Mouse (Mus musculus) forebrain, embryonic 15.5 days (tissue): ENCODE results near the gene Eme2. TPM values are rescaled to one million over a fixed set of nuclear protein-coding genes. Genes with fewer than 3 reads are reported as not detected.

Experiments used
- ATAC-seq: fragments of 200-750 bp; cut with Nextera tagmentation; replicated peaks from 2 replicates; pipeline ENCODE4 v1.8.0; 2017; ENCODE audit warnings: mild to moderate bottlenecking, moderate TSS enrichment, moderate library complexity
- H3K27ac ChIP-seq: fragments of 300-500 bp; sonication (generic); replicated peaks from 2 replicates; pipeline ENCODE4 v1.5.1; 2015; ENCODE audit warnings: mild to moderate bottlenecking, inconsistent platforms
- H3K27me3 ChIP-seq: fragments of 300-500 bp; sonication (generic); 2 replicates; pipeline ENCODE4 v1.6.1; 2015; ENCODE audit warnings: inconsistent platforms
- H3K36me3 ChIP-seq: fragments of 300-500 bp; sonication (generic); 2 replicates; pipeline ENCODE4 v1.6.1; 2015; ENCODE audit warnings: mild to moderate bottlenecking, inconsistent platforms
- H3K4me1 ChIP-seq: fragments of 300-500 bp; sonication (generic); 2 replicates; pipeline ENCODE4 v1.6.1; 2015; ENCODE audit warnings: inconsistent platforms
- H3K4me2 ChIP-seq: fragments of 300-500 bp; sonication (generic); replicated peaks from 2 replicates; pipeline ENCODE4 v1.6.1; 2015; ENCODE audit warnings: mild to moderate bottlenecking, inconsistent platforms
- H3K4me3 ChIP-seq: fragments of 300-500 bp; sonication (generic); 2 replicates; pipeline ENCODE4 v1.5.1; 2015; ENCODE audit warnings: mild to moderate bottlenecking, inconsistent platforms
- H3K9ac ChIP-seq: fragments of 300-500 bp; sonication (generic); replicated peaks from 2 replicates; pipeline ENCODE4 v1.6.1; 2015; ENCODE audit warnings: mild to moderate bottlenecking, inconsistent platforms
- H3K9me3 ChIP-seq: fragments of 300-500 bp; sonication (generic); 2 replicates; pipeline ENCODE4 v1.6.1; 2016; ENCODE audit warnings: inconsistent platforms
- WGBS: fragments of 180-500 bp; shearing (Covaris S2); methylation state at CpG from one replicate; pipeline ENCODE4 v1.1.7; 2015; ENCODE audit warnings: mixed read lengths; 5-methylcytosine and 5-hydroxymethylcytosine counted together
- polyA plus RNA-seq: library from polyadenylated mRNA; unstranded; fragments of >200 nt; fragmentation: Nextera tagmentation; extraction: Ambion mirVana; gene quantifications from 2 replicates; pipeline ENCODE4 v1.2.1, GENCODE M21; 2015

Gene Eme2
- polyA plus RNA-seq, 1 experiment from 2014 or later, result 34.6 TPM

- no peak for ATAC-seq
- Histone ChIP-seq H3K9ac (no peak overlapping the region), H3K27ac (no peak overlapping the region), H3K9me3 (no peaks in the 10 kb centered on the region), H3K4me2 (no peak overlapping the region), H3K27me3 (peaks cover 5% of the 10 kb centered on the region; the same call in 1 of the 2 replicates), H3K4me3 (no peak overlapping the region), H3K4me1 (no peaks in the 10 kb centered on the region), H3K36me3 (no peaks in the 10 kb centered on the region)
- 61% methylated on average over 2 of the region's 2 CpGs for WGBS
These were observed 52.3 kb downstream of the Eme2 start for GRCm38 (mm10) chr17:24842631-24843030.

- Histone ChIP-seq H3K4me1 (no peaks in the 10 kb centered on the region), H3K9me3 (no peaks in the 10 kb centered on the region), H3K36me3 (no peaks in the 10 kb centered on the region), H3K9ac (no peak overlapping the region), H3K4me2 (no peak overlapping the region), H3K4me3 (no peak overlapping the region), H3K27me3 (peaks cover 5% of the 10 kb centered on the region; the same call in 1 of the 2 replicates), H3K27ac (no peak overlapping the region)
- ATAC-seq, result no peak
- 51% methylated on average over 4 of the region's 4 CpGs for WGBS
These were observed 53.8 kb downstream of the Eme2 start for GRCm38 (mm10) chr17:24841133-24841532.

- Histone ChIP-seq H3K27me3 (peaks cover 5% of the 10 kb centered on the region; the same call in 1 of the 2 replicates), H3K4me1 (no peaks in the 10 kb centered on the region), H3K4me3 (no peak overlapping the region), H3K36me3 (no peaks in the 10 kb centered on the region), H3K27ac (no peak overlapping the region), H3K4me2 (no peak overlapping the region), H3K9ac (no peak overlapping the region), H3K9me3 (no peaks in the 10 kb centered on the region)
- 67% methylated on average over 5 of the region's 5 CpGs for WGBS
- no peak for ATAC-seq
These were observed 54.5 kb downstream of the Eme2 start for GRCm38 (mm10) chr17:24840341-24840740.

GRCm38 (mm10) chr17:24839842-24840241, 55.0 kb downstream of the Eme2 start, which contains the start of gene Hagh:
TSS of gene Hagh (plus strand) at chr17:24840143.
- no peak for ATAC-seq
- H3K9me3 ChIP-seq, result no peaks in the 10 kb centered on the region
- no peak within 1 kb of the TSS for H3K4me2 ChIP-seq
- H3K4me1 ChIP-seq, result no peaks in the 10 kb centered on the region
- no peaks in the 10 kb centered on the region for H3K36me3 ChIP-seq
- H3K27ac ChIP-seq, result no peak within 1 kb of the TSS
- no peak within 1 kb of the TSS for H3K9ac ChIP-seq
- H3K4me3 ChIP-seq, result no peak within 1 kb of the TSS
- WGBS, result 75% methylated on average over 8 of the region's 8 CpGs
- peaks cover 5% of the 10 kb centered on the region; the same call in 1 of the 2 replicates for H3K27me3 ChIP-seq

Other genes starting within 250 kb of the Eme2 start
- gene Slc9a3r2, start 244.8 kb downstream of the Eme2 start, polyA plus RNA-seq, result 26.7 and 27.6 TPM in 2 replicates
- not detected in 2 replicates for gene Npw, start 236.6 kb downstream of the Eme2 start, polyA plus RNA-seq
- 19.1 and 20.9 TPM in 2 replicates for gene Zfp598, start 225.4 kb downstream of the Eme2 start, polyA plus RNA-seq
- 134 and 145 TPM in 2 replicates for gene Syngr3, start 205.1 kb downstream of the Eme2 start, polyA plus RNA-seq
- 38.7 TPM in 2 replicates for gene Gfer, start 198.9 kb downstream of the Eme2 start, polyA plus RNA-seq
- 1.4 and 2.0 TPM in 2 replicates for gene Noxo1, start 198.9 kb downstream of the Eme2 start, polyA plus RNA-seq
- 79.5 and 83.9 TPM in 2 replicates for gene Tbl3, start 187.4 kb downstream of the Eme2 start, polyA plus RNA-seq
- not detected in 2 replicates for gene Rnf151, start 177.0 kb downstream of the Eme2 start, polyA plus RNA-seq
- gene Rps2, start 177.0 kb downstream of the Eme2 start, polyA plus RNA-seq, result 816 and 846 TPM in 2 replicates
- gene Ndufb10, start 170.6 kb downstream of the Eme2 start, polyA plus RNA-seq, result 249 and 261 TPM in 2 replicates
- gene Rpl3l, start 167.3 kb downstream of the Eme2 start, polyA plus RNA-seq, result not detected in 2 replicates
- 20.5 and 22.5 TPM in 2 replicates for gene Msrb1, start 158.4 kb downstream of the Eme2 start, polyA plus RNA-seq
- gene Hs3st6, start 142.1 kb downstream of the Eme2 start, polyA plus RNA-seq, result not detected in 2 replicates
- gene Meiob, start 90.8 kb downstream of the Eme2 start, polyA plus RNA-seq, result not detected in 2 replicates
- gene Hagh, start 54.9 kb downstream of the Eme2 start, polyA plus RNA-seq, result 45.1 and 45.7 TPM in 2 replicates
- gene Fahd1, start 44.7 kb downstream of the Eme2 start, polyA plus RNA-seq, result 16.0 and 16.8 TPM in 2 replicates
- gene Igfals, start 29.1 kb downstream of the Eme2 start, polyA plus RNA-seq, result 0.11 TPM in 1 of 2 replicates, not detected in the other
- 73.2 and 74.2 TPM in 2 replicates for gene Nubp2, start 8.7 kb downstream of the Eme2 start, polyA plus RNA-seq
- gene Spsb3, start 8.4 kb downstream of the Eme2 start, polyA plus RNA-seq, result 81.5 and 82.5 TPM in 2 replicates
- 77.6 and 82.2 TPM in 2 replicates for gene Mrps34, start within 50 bp of the Eme2 start, polyA plus RNA-seq
- 69.6 and 72.6 TPM in 2 replicates for gene Nme3, start 1.4 kb upstream of the Eme2 start, polyA plus RNA-seq
- gene Mapk8ip3, start 41.9 kb upstream of the Eme2 start, polyA plus RNA-seq, result 89.4 and 90.6 TPM in 2 replicates
- gene Jpt2, start 65.6 kb upstream of the Eme2 start, polyA plus RNA-seq, result 101 and 114 TPM in 2 replicates
- 7.6 and 8.5 TPM in 2 replicates for gene Cramp1l, start 120.7 kb upstream of the Eme2 start, polyA plus RNA-seq
- gene Ift140, start 121.0 kb upstream of the Eme2 start, polyA plus RNA-seq, result 24.0 and 25.4 TPM in 2 replicates
- 10.5 and 11.5 TPM in 2 replicates for gene Tmem204, start 188.5 kb upstream of the Eme2 start, polyA plus RNA-seq
- gene Telo2, start 220.9 kb upstream of the Eme2 start, polyA plus RNA-seq, result 54.6 and 57.2 TPM in 2 replicates
- not detected in 2 replicates for gene Ptx4, start 225.7 kb upstream of the Eme2 start, polyA plus RNA-seq
- 28.8 and 30.4 TPM in 2 replicates for gene Clcn7, start 238.3 kb upstream of the Eme2 start, polyA plus RNA-seq